Mouse (Mus musculus) lung, embryonic 16.5 days (tissue): ENCODE results near the gene Eif4a1. TPM values are rescaled to one million over a fixed set of nuclear protein-coding genes. Genes with fewer than 3 reads are reported as not detected.

Source experiments
- ATAC-seq: fragments of 200-750 bp; cut with Nextera tagmentation; 2 replicates; pipeline ENCODE4 v1.8.0; 2017; ENCODE audit warnings: low read depth, mild to moderate bottlenecking, moderate library complexity
- H3K27ac ChIP-seq: fragments of 300-500 bp; sonication (generic); 2 replicates; pipeline ENCODE4 v1.5.1; 2014; ENCODE audit warnings: mild to moderate bottlenecking, control low read depth, low read length
- H3K27me3 ChIP-seq: fragments of 300-500 bp; sonication (generic); 2 replicates; pipeline ENCODE4 v1.6.1; 2014; ENCODE audit warnings: low read depth, low read length, mixed read lengths; ENCODE audit not compliant: control insufficient read depth, insufficient read depth
- H3K36me3 ChIP-seq: fragments of 300-500 bp; sonication (generic); 2 replicates; pipeline ENCODE4 v1.6.1; 2014; ENCODE audit warnings: low read length; ENCODE audit not compliant: control insufficient read depth, insufficient read depth
- H3K4me1 ChIP-seq: fragments of 300-500 bp; sonication (generic); replicated peaks from 2 replicates; pipeline ENCODE4 v1.6.1; 2014; ENCODE audit warnings: low read length, mixed read lengths; ENCODE audit not compliant: control insufficient read depth, insufficient read depth
- H3K4me2 ChIP-seq: fragments of 300-500 bp; sonication (generic); 2 replicates; pipeline ENCODE4 v1.6.1; 2014; ENCODE audit warnings: low read depth, low read length, control low read depth
- H3K4me3 ChIP-seq: fragments of 300-500 bp; sonication (generic); 2 replicates; pipeline ENCODE4 v1.5.1; 2014; ENCODE audit warnings: mild to moderate bottlenecking, low read length, control low read depth
- H3K9ac ChIP-seq: fragments of 300-500 bp; sonication (generic); 2 replicates; pipeline ENCODE4 v1.6.1; 2014; ENCODE audit warnings: low read length, control low read depth
- H3K9me3 ChIP-seq: fragments of 300-500 bp; sonication (generic); 2 replicates; pipeline ENCODE4 v1.6.1; 2016; ENCODE audit warnings: low read length; ENCODE audit not compliant: control insufficient read depth
- WGBS: fragments of 180-500 bp; shearing (Covaris S2); extraction: QIAGEN DNeasy Blood & Tissue Kit; methylation state at CpG from one replicate; pipeline ENCODE4 v1.1.7; 2014; 5-methylcytosine and 5-hydroxymethylcytosine counted together
- polyA plus RNA-seq: library from polyadenylated mRNA; unstranded; fragments of >200 nt; fragmentation: Nextera tagmentation; extraction: Ambion mirVana; gene quantifications from 2 replicates; pipeline ENCODE4 v1.2.1, GENCODE M21; 2015

The Eif4a1 gene
- polyA plus RNA-seq, 1 experiment from 2014 or later, result 624 TPM

DNA sequence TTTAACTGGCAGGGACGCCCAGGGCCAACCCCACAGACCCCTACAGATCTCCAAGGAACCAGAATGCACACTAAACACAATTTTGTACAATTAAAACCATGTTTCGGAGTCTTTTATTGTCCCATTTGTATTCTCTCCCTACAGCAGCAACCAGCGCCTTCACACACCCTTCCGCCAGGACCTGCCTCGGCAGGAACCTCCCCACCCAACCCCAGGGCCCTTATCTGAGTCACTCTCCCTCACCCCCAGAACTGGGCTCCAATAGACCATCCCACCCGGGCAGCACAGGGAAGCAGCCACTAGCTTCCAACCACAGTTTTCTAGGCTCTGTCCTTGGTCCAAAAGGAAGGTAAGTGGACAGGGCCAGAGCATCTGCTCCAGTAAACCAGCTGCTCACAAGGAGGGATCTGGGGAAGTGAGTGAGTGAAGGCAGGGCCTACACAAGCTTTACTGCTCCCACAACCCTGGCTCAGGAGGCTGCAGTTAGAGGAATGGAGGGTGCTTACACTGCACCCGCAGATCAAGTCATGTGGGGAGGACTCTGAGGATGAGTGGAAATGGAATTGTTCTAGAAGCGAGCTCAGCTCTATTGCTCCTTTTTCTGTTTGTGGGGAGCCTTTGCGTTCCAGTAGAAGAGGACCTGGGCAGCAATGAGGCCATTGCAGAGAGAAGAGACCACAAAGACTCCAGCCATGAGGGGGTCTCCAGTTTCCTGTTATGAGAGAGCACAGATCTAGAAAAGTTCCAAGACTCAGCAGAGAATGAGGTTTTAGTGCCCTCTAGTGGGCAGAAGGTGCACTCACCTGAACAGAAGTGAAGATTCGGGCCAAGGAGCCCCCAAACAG is 15.4 kb downstream of the Eif4a1 start:
- Histone ChIP-seq H3K36me3 (peaks cover 24% of the 10 kb centered on the region), H3K9ac (no peak overlapping the region), H3K9me3 (no peaks in the 10 kb centered on the region), H3K27ac (no peak overlapping the region), H3K4me2 (no peak overlapping the region), H3K4me3 (no peak overlapping the region), H3K27me3 (no peaks in the 10 kb centered on the region), H3K4me1 (peaks cover 19% of the 10 kb centered on the region)
- ATAC-seq, result no peak
- WGBS, result 73% methylated on average over 10 of the region's 10 CpGs

DNA sequence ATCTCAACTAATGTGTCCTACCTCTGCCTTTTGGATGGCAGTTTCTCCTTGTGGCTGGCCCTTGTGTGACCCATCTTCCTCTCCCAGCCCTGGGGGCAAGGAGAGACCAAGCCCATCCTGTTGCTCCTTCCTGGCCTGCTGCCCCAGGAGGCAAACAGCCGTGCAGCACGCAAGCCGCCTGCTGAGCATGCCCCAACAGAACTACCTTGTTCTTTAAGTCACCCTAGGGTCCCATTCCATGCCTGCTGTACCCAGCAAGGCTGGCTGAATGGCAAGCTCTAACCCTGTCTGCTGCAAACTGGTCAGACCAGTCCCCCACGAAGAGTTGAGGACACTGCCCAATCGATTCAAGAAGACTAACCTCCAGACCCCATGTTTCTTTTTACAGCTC is 16.2 kb downstream of the Eif4a1 start:
- H3K4me3 ChIP-seq, result no peak overlapping the region
- H3K9ac ChIP-seq, result no peak overlapping the region
- H3K27me3 ChIP-seq, result no peaks in the 10 kb centered on the region
- H3K27ac ChIP-seq, result no peak overlapping the region
- no peak overlapping the region for H3K4me2 ChIP-seq
- peaks cover 12% of the 10 kb centered on the region for H3K4me1 ChIP-seq
- 64% methylated on average over 5 of the region's 5 CpGs for WGBS
- peaks cover 32% of the 10 kb centered on the region for H3K36me3 ChIP-seq
- no peak; the same call in 1 of the 2 replicates for ATAC-seq
- H3K9me3 ChIP-seq, result no peaks in the 10 kb centered on the region

DNA sequence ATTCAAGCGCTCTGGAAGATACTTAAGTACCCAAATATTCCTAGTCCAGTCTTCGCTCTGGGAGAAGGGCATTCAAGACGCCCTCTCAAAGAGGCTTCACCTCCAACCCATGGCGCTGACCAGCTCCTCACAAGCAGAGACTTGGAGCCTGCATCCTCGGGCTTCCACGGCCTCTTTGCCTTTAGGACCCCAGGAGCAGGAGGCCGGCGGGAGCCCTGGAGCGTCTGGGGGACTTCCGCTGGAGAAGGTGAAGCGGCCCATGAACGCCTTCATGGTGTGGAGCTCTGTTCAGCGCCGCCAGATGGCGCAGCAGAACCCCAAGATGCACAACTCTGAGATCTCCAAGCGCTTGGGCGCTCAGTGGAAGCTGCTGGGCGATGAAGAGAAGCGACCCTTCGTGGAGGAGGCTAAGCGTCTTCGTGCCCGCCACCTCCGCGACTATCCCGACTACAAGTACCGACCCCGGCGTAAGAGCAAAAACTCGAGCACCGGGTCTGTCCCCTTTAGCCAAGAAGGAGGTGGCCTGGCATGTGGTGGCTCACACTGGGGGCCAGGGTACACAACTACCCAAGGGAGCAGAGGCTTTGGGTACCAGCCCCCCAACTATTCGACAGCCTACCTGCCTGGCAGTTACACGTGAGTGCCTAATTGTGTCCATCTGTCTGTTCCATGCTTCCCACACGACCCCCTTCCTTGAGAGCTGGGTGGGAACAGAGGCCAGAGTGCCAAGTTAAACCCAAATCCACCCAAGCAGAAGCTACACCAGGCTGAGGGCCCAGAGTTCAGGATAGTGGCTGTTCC is 16.8 kb downstream of the Eif4a1 start, which contains the start of gene Sox15:
Sox15 (plus strand) TSS at position 51 of the 801 bp plus-strand sequence.
- peak; percentile 73 for ATAC-seq
- Histone ChIP-seq H3K27me3 (no peaks in the 10 kb centered on the region), H3K4me3 (no peak within 1 kb of the TSS), H3K27ac (peak within 1 kb of the TSS; percentile 68), H3K4me2 (no peak within 1 kb of the TSS), H3K4me1 (peaks cover 12% of the 10 kb centered on the region), H3K9me3 (no peaks in the 10 kb centered on the region), H3K9ac (no peak within 1 kb of the TSS; the same call in 1 of the 2 replicates), H3K36me3 (peaks cover 37% of the 10 kb centered on the region)
- WGBS, result 19% methylated on average over 34 of the region's 34 CpGs

DNA sequence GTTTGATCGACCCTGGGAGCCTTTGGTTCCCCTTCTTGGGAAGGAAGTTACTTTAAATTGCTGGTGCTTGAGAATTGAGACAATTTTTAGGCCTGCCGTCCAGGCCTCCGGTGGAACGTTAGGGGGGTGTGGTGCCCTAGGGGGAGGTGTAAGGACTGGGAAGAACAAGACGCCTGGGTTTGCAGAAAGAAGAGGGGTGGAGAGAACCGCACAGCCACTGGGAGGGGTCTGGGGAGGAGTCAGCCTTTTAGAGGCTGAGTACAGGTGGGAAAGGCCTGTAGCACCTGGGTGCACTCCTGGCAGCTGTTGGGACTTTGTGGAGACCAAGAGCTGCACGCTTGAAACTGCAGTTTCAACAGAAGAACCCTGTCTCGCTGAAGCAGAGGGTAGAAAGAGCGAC is 17.5 kb downstream of the Eif4a1 start:
- Histone ChIP-seq H3K4me2 (no peak overlapping the region), H3K9ac (no peak overlapping the region; the same call in 1 of the 2 replicates), H3K4me1 (peaks cover 12% of the 10 kb centered on the region), H3K27ac (peak overlapping the region; percentile 68), H3K9me3 (no peaks in the 10 kb centered on the region), H3K4me3 (no peak overlapping the region), H3K27me3 (no peaks in the 10 kb centered on the region), H3K36me3 (peaks cover 42% of the 10 kb centered on the region)
- ATAC-seq, result peak; percentile 53
- 36% methylated on average over 9 of the region's 9 CpGs for WGBS

GRCm38 (mm10) chr11:69653399-69653798 is 18.8 kb downstream of the Eif4a1 start:
- Histone ChIP-seq H3K36me3 (peaks cover 50% of the 10 kb centered on the region), H3K27ac (no peak overlapping the region), H3K4me1 (peaks cover 12% of the 10 kb centered on the region), H3K9me3 (no peaks in the 10 kb centered on the region), H3K27me3 (no peaks in the 10 kb centered on the region), H3K9ac (no peak overlapping the region), H3K4me2 (no peak overlapping the region), H3K4me3 (no peak overlapping the region)
- WGBS, result 58% methylated on average over 5 of the region's 5 CpGs
- ATAC-seq, result no peak

GRCm38 (mm10) chr11:69645860-69646259 is 26.4 kb downstream of the Eif4a1 start:
- 91% methylated on average over 5 of the region's 5 CpGs for WGBS
- Histone ChIP-seq H3K27ac (no peak overlapping the region), H3K27me3 (no peaks in the 10 kb centered on the region), H3K36me3 (peaks cover 70% of the 10 kb centered on the region), H3K4me2 (no peak overlapping the region), H3K9ac (no peak overlapping the region), H3K4me3 (no peak overlapping the region), H3K4me1 (no peaks in the 10 kb centered on the region), H3K9me3 (no peaks in the 10 kb centered on the region)
- no peak for ATAC-seq

DNA sequence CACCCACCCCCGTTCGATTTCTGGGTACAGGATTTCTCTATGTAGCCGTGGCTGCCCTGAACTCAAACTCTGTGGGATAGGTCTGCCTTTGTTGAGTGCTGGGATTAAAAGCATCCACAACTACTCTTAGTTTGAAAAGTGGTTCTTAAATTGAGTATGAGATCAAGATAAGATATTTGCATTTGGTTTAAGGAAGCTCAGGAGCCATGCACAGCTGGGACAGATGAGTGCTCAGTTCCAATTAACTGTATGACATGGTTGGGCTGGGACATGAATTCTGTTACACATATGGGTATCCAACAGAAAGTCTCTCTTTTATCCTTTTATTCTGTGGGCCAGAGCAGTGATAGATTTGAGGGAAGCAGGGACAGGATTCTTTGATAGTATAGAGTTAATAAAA is 36.8 kb downstream of the Eif4a1 start:
- Histone ChIP-seq H3K27me3 (no peaks in the 10 kb centered on the region), H3K4me3 (0 out of 2 replicates have a peak overlapping the region, but pooled peaks have one; percentile 0), H3K4me1 (peaks cover 27% of the 10 kb centered on the region), H3K9ac (no peak overlapping the region), H3K36me3 (peaks cover 11% of the 10 kb centered on the region), H3K9me3 (no peaks in the 10 kb centered on the region), H3K27ac (no peak overlapping the region), H3K4me2 (0 out of 2 replicates have a peak overlapping the region, but pooled peaks have one; percentile 3)
- ATAC-seq, result no peak
- 56% methylated on average over 3 of the region's 3 CpGs for WGBS

DNA sequence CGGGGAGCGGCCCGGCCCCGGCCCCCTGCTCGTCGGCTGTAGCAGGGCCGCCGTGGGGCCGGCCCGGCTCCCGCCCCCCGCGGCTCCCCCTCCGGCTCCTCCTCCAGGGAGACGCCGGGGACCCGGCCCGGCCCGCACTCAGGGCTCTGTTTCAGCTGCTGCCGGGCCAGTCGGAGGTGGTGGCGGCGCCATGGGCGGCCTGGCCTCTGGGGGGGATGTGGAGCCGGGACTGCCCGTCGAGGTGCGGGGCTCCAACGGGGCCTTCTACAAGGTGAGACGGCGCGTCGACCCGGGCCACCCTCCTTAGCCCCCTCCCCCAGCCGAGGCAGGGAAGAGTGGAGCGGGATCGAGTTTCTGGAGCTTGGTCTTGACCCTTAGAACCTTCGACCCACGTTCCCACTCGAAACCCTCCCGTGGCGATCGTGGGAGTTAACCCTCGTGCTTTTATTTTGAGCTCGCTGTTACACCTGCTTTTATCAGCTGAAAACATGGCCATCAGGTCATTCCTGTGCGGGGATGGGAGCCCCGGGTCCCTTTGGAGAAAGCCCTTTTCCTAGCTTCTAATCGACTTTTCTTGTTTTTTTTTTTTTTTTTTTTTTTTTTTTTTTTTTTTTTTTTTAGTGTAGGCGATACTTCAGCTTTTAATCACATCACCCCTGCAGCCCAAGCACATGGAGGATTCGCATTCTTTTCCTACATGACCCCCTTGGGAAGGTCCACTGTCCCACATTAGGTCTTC is 38.9 kb downstream of the Eif4a1 start:
- peak overlapping the region; percentile 98 for H3K27ac ChIP-seq
- H3K4me3 ChIP-seq, result peak overlapping the region; percentile 99
- peak overlapping the region; percentile 98 for H3K9ac ChIP-seq
- H3K4me1 ChIP-seq, result peaks cover 27% of the 10 kb centered on the region
- 0% methylated on average over 39 of the region's 50 CpGs for WGBS
- H3K4me2 ChIP-seq, result peak overlapping the region; percentile 66
- H3K36me3 ChIP-seq, result no peaks in the 10 kb centered on the region; the same call in 1 of the 2 replicates
- H3K9me3 ChIP-seq, result no peaks in the 10 kb centered on the region
- ATAC-seq, result peak; percentile 78
- no peaks in the 10 kb centered on the region for H3K27me3 ChIP-seq
